Mouse (Mus musculus): Measurements from ENCODE around the gene Foxe1. TPM values are rescaled to one million over a fixed set of nuclear protein-coding genes. Genes with fewer than 3 reads are reported as not detected.
A peak's percentile ranks its signal among the peaks of the same experiment; 100 is the strongest.

Gene Foxe1
- not detected in 2 replicates for polyA plus RNA-seq (2014; fragmentation: Nextera tagmentation; extraction: Ambion mirVana)

DNA sequence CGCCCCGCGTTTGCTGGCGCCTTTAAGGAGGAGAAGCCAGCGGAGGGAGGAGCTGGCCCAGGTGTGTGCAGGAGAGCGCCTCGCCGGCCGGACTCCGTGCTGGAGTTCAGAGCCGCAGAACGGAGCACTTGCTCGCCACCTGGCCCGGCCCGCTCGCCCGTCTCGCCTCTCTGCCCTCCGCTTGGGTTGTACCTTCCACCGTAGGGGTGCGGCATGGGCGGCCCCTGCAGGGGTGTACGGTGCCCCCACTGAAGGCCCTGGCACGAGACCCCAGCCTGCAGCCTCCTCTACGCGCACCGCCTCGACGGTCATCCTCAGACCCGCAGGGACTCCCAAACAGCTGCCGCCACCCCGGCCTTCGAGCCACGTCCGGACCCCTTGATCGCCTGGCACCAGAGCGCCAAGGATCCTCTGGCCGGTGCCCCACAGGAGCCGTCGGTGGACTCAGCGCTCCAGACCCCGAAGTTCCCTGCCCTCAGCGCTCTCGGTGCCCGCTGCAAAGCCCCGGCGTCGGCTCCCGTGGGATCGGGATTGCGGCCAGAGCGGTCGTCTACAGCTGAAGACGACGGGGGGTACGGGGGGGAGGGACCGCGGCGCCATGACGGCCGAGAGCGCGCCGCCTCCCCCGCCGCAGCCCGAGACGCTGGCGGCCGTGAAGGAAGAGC is at the start of gene Foxe1:
Gene Foxe1 (plus strand): TSS at position 14 of the 665 bp plus-strand sequence.
- peak within 1 kb of the TSS; percentile 63 for H3K4me2 ChIP-seq (ENCODE audit: low read length)
- under 1% methylated on average over 67 of the region's 70 CpGs for WGBS
- no peak within 1 kb of the TSS; the same call in 1 of the 2 replicates for H3K9ac ChIP-seq (ENCODE audit: low read length)
- peaks cover 99% of the 10 kb centered on the region for H3K27me3 ChIP-seq (ENCODE audit: control insufficient read depth, insufficient read depth, low read length)
- H3K27ac ChIP-seq (replicated peaks in 1 of 2; ENCODE audit: control insufficient read depth in 1 of 2, insufficient read depth in 1 of 2, low read depth in 2 of 2, low read length in 2 of 2) = no peak within 1 kb of the TSS
- H3K4me3 ChIP-seq (ENCODE audit: control insufficient read depth in 1 of 2, insufficient read depth in 1 of 2, low read depth in 1 of 2, low read length in 2 of 2) = peak within 1 kb of the TSS; percentile 10 to 42
- no peaks in the 10 kb centered on the region for H3K9me3 ChIP-seq (ENCODE audit: control insufficient read depth, low read length)
- peaks cover 0 to 14% of the 10 kb centered on the region in 2 experiments; a peak in 2 of 4 replicates for H3K4me1 ChIP-seq (ENCODE audit: control insufficient read depth in 2 of 2, insufficient read depth in 2 of 2, low read length in 2 of 2)
- no peaks in the 10 kb centered on the region for H3K36me3 ChIP-seq (ENCODE audit: control insufficient read depth, insufficient read depth, low read length)
- no peak for ATAC-seq (ENCODE audit: insufficient number of reproducible peaks, insufficient read depth, low FRiP score, low read depth)

DNA sequence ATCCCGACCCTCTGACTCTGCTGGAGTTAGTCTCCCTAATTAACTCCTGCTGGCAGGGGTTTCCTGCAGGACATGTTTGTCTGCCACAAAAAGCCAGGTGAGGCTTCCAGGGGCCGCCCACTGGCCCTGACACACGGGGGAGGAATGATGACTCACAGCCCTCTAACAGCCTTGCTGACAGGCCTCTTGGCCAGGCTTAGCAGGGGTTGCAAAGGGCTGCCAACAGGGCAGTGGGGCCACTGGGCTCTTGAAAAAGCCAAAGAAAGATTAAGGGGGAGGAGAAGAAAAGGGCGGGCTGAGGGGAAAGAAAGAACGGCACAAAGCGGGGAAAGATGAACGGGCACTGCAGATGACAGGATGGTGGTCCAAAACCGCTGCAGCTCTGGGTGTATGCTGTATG is 39.3 kb upstream of the Foxe1 start:
- peak overlapping the region; percentile 18 to 77 for H3K4me3 ChIP-seq (ENCODE audit: control insufficient read depth in 1 of 2, insufficient read depth in 1 of 2, low read depth in 1 of 2, low read length in 2 of 2)
- H3K36me3 ChIP-seq (ENCODE audit: control insufficient read depth, insufficient read depth, low read length) = no peaks in the 10 kb centered on the region
- 2% methylated on average over 8 of the region's 8 CpGs for WGBS
- no peaks in the 10 kb centered on the region for H3K9me3 ChIP-seq (ENCODE audit: control insufficient read depth, low read length)
- H3K27me3 ChIP-seq (ENCODE audit: control insufficient read depth, insufficient read depth, low read length) = peaks cover 12% of the 10 kb centered on the region; the same call in 1 of the 2 replicates
- H3K4me1 ChIP-seq (ENCODE audit: control insufficient read depth in 2 of 2, insufficient read depth in 2 of 2, low read length in 2 of 2) = peaks cover 14 to 26% of the 10 kb centered on the region in 2 experiments
- H3K4me2 ChIP-seq (ENCODE audit: low read length) = peak overlapping the region; percentile 89
- peak; percentile 63 for ATAC-seq (ENCODE audit: insufficient number of reproducible peaks, insufficient read depth, low FRiP score, low read depth)
- peak overlapping the region; percentile 91 for H3K9ac ChIP-seq (ENCODE audit: low read length)
- peak overlapping the region; percentile 54 to 81 for H3K27ac ChIP-seq (replicated peaks in 1 of 2; ENCODE audit: control insufficient read depth in 1 of 2, insufficient read depth in 1 of 2, low read depth in 2 of 2, low read length in 2 of 2)

- H3K4me2 ChIP-seq (ENCODE audit: low read length) = peak overlapping the region; percentile 89
- peak overlapping the region; percentile 77 for H3K4me3 ChIP-seq (ENCODE audit: control insufficient read depth in 1 of 2, insufficient read depth in 1 of 2, low read depth in 1 of 2, low read length in 2 of 2)
These were observed 38.5 kb upstream of the Foxe1 start for GRCm38 (mm10) chr4:46304757-46305384.

DNA sequence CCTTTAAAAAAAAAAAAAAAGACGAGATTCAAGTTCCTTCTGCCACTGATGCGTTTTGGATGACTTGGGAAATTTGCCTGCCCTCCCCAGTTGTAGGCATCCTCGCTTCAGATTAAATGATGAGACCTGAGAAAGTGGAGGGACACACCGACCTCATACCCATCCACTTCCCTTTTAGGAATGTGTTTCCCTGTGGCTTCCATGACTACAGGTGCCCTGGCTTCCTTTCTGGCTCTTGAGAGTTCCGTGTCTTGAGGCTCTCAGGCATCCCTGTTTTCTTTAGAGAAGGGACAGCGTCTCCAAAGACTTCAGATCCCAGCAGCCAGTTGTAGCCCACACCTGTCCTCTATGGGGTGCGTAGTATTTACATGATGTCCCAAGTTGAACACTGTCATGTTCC is 38.0 kb upstream of the Foxe1 start:
- Histone ChIP-seq H3K36me3 (ENCODE audit: control insufficient read depth, insufficient read depth, low read length) (no peaks in the 10 kb centered on the region), H3K27me3 (ENCODE audit: control insufficient read depth, insufficient read depth, low read length) (peaks cover 12% of the 10 kb centered on the region; the same call in 1 of the 2 replicates), H3K4me3 (ENCODE audit: control insufficient read depth in 1 of 2, insufficient read depth in 1 of 2, low read depth in 1 of 2, low read length in 2 of 2) (peak overlapping the region; percentile 77), H3K4me2 (ENCODE audit: low read length) (peak overlapping the region; percentile 89), H3K4me1 (ENCODE audit: control insufficient read depth in 2 of 2, insufficient read depth in 2 of 2, low read length in 2 of 2) (peaks cover 14 to 26% of the 10 kb centered on the region in 2 experiments), H3K27ac (replicated peaks in 1 of 2; ENCODE audit: control insufficient read depth in 1 of 2, insufficient read depth in 1 of 2, low read depth in 2 of 2, low read length in 2 of 2) (no peak overlapping the region), H3K9me3 (ENCODE audit: control insufficient read depth, low read length) (no peaks in the 10 kb centered on the region), H3K9ac (ENCODE audit: low read length) (peak overlapping the region; percentile 91)
- 24% methylated on average over 7 of the region's 7 CpGs for WGBS
- no peak for ATAC-seq (ENCODE audit: insufficient number of reproducible peaks, insufficient read depth, low FRiP score, low read depth)

More at GRCm38 (mm10) chr4:46304757-46305384, 38.5 kb upstream of the Foxe1 start:
- Histone ChIP-seq H3K9ac (ENCODE audit: low read length) (peak overlapping the region; percentile 91), H3K9me3 (ENCODE audit: control insufficient read depth, low read length) (no peaks in the 10 kb centered on the region), H3K4me1 (ENCODE audit: control insufficient read depth in 2 of 2, insufficient read depth in 2 of 2, low read length in 2 of 2) (peaks cover 14 to 26% of the 10 kb centered on the region in 2 experiments), H3K36me3 (ENCODE audit: control insufficient read depth, insufficient read depth, low read length) (no peaks in the 10 kb centered on the region), H3K27me3 (ENCODE audit: control insufficient read depth, insufficient read depth, low read length) (peaks cover 12% of the 10 kb centered on the region; the same call in 1 of the 2 replicates), H3K27ac (replicated peaks in 1 of 2; ENCODE audit: control insufficient read depth in 1 of 2, insufficient read depth in 1 of 2, low read depth in 2 of 2, low read length in 2 of 2) (peak overlapping the region; percentile 54 to 81)
- ATAC-seq (ENCODE audit: insufficient number of reproducible peaks, insufficient read depth, low FRiP score, low read depth) = peak; percentile 72
- under 1% methylated on average over 47 of the region's 78 CpGs for WGBS

GRCm38 (mm10) chr4:46307341-46307740 is 36.1 kb upstream of the Foxe1 start:
- Histone ChIP-seq H3K4me3 (ENCODE audit: control insufficient read depth in 1 of 2, insufficient read depth in 1 of 2, low read depth in 1 of 2, low read length in 2 of 2) (no peak overlapping the region), H3K36me3 (ENCODE audit: control insufficient read depth, insufficient read depth, low read length) (no peaks in the 10 kb centered on the region), H3K9me3 (ENCODE audit: control insufficient read depth, low read length) (no peaks in the 10 kb centered on the region), H3K27ac (replicated peaks in 1 of 2; ENCODE audit: control insufficient read depth in 1 of 2, insufficient read depth in 1 of 2, low read depth in 2 of 2, low read length in 2 of 2) (0 out of 4 replicates have a peak overlapping the region, but pooled peaks of 1 of the 2 experiments have one; percentile 26), H3K27me3 (ENCODE audit: control insufficient read depth, insufficient read depth, low read length) (peaks cover 17% of the 10 kb centered on the region), H3K4me1 (ENCODE audit: control insufficient read depth in 2 of 2, insufficient read depth in 2 of 2, low read length in 2 of 2) (peaks cover 14 to 26% of the 10 kb centered on the region in 2 experiments), H3K9ac (ENCODE audit: low read length) (no peak overlapping the region), H3K4me2 (ENCODE audit: low read length) (peak overlapping the region; percentile 6; the same call in 1 of the 2 replicates)
- peak; percentile 55; the same call in 1 of the 2 replicates for ATAC-seq (ENCODE audit: insufficient number of reproducible peaks, insufficient read depth, low FRiP score, low read depth)
- WGBS = 22% methylated on average over 9 of the region's 9 CpGs

GRCm38 (mm10) chr4:46307869-46308268 is 35.5 kb upstream of the Foxe1 start:
- ATAC-seq (ENCODE audit: insufficient number of reproducible peaks, insufficient read depth, low FRiP score, low read depth) = no peak
- H3K9ac ChIP-seq (ENCODE audit: low read length) = no peak overlapping the region
- peaks cover 19% of the 10 kb centered on the region for H3K27me3 ChIP-seq (ENCODE audit: control insufficient read depth, insufficient read depth, low read length)
- no peaks in the 10 kb centered on the region for H3K9me3 ChIP-seq (ENCODE audit: control insufficient read depth, low read length)
- 0 out of 4 replicates have a peak overlapping the region, but pooled peaks of 1 of the 2 experiments have one; percentile 26 for H3K27ac ChIP-seq (replicated peaks in 1 of 2; ENCODE audit: control insufficient read depth in 1 of 2, insufficient read depth in 1 of 2, low read depth in 2 of 2, low read length in 2 of 2)
- H3K4me3 ChIP-seq (ENCODE audit: control insufficient read depth in 1 of 2, insufficient read depth in 1 of 2, low read depth in 1 of 2, low read length in 2 of 2) = no peak overlapping the region
- 79% methylated on average over 7 of the region's 7 CpGs for WGBS
- no peaks in the 10 kb centered on the region for H3K36me3 ChIP-seq (ENCODE audit: control insufficient read depth, insufficient read depth, low read length)
- H3K4me2 ChIP-seq (ENCODE audit: low read length) = no peak overlapping the region
- H3K4me1 ChIP-seq (ENCODE audit: control insufficient read depth in 2 of 2, insufficient read depth in 2 of 2, low read length in 2 of 2) = peaks cover 14 to 26% of the 10 kb centered on the region in 2 experiments

DNA sequence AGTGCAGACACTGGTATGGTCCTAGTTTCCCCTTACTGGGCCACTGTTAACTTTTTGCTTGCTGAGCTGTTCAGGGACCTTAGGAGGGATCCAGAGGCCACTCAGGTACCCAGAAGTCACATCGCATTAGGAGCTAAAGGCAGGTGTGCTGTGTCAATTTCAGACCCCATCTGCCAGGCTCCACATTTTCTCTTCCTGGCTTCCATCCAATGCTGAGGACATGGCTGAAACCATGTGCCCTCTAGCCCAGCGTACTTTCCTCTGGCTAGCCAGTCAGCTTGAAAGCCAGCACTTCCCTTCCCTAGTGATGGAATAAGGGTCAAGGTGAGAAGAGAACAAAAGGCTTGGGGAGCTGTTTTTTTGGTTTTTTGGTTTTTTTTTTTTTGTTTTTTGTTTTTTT is 31.8 kb upstream of the Foxe1 start:
- 55% methylated on average over 2 of the region's 2 CpGs for WGBS
- H3K4me1 ChIP-seq (ENCODE audit: control insufficient read depth in 2 of 2, insufficient read depth in 2 of 2, low read length in 2 of 2) = peaks cover 5 to 11% of the 10 kb centered on the region in 2 experiments
- H3K4me2 ChIP-seq (ENCODE audit: low read length) = no peak overlapping the region
- H3K4me3 ChIP-seq (ENCODE audit: control insufficient read depth in 1 of 2, insufficient read depth in 1 of 2, low read depth in 1 of 2, low read length in 2 of 2) = no peak overlapping the region
- no peak overlapping the region for H3K27ac ChIP-seq (replicated peaks in 1 of 2; ENCODE audit: control insufficient read depth in 1 of 2, insufficient read depth in 1 of 2, low read depth in 2 of 2, low read length in 2 of 2)
- peaks cover 15% of the 10 kb centered on the region for H3K27me3 ChIP-seq (ENCODE audit: control insufficient read depth, insufficient read depth, low read length)
- no peak overlapping the region for H3K9ac ChIP-seq (ENCODE audit: low read length)
- H3K9me3 ChIP-seq (ENCODE audit: control insufficient read depth, low read length) = no peaks in the 10 kb centered on the region
- no peak for ATAC-seq (ENCODE audit: insufficient number of reproducible peaks, insufficient read depth, low FRiP score, low read depth)
- no peaks in the 10 kb centered on the region for H3K36me3 ChIP-seq (ENCODE audit: control insufficient read depth, insufficient read depth, low read length)

Data from heart, embryonic 14.5 days (tissue).